ENCODE assay signal across 9 mouse cellular contexts in the genomic region with DNA sequence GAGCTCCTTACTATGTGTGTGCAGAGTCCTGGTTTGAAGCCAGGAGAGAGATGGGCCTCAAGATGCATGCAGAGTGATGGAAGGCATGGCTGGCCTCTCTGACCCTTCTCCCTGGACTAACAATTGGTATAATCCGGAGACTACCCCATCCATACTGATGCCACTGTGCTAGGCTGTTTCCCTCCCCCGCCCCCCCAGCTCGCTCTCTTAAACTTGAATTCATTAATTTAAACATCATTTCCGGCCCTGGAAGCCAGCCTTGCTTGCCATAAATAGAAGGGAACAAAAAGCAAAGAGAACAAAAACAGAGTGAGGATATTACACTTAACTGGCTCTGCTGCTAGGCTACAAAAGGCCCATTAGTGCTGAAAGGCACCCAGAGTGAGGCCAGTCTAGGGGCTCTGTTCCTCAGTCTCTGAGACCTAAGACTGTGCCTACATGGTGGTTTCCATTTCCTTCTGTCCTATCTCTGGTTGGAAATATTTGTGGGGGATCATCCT. TPM values are rescaled to one million over a fixed set of nuclear protein-coding genes. Genes with fewer than 3 reads are reported as not detected.
DNase-seq lines count a peak whose midpoint lies in the region; ATAC-seq lines count a peak whose summit lies in the region.
"Had no signal": no experiment of that assay in that cellular context is flagged by ENCODE, and none has a peak within 500 bp of the region (broad histone marks: within the 10 kb centered on the region; RNA-seq: fewer than 3 reads in every experiment).

No protein-coding gene starts in this region.

- H3K9me3 ChIP-seq in heart, embryonic 12.5 days (replicated peaks): no peaks in the 10 kb centered on the region
- H3K9me3 ChIP-seq in midbrain, embryonic 14.5 days (ENCODE audit: control insufficient read depth, low read length): no peaks in the 10 kb centered on the region

- peak; percentile 33 for DNase-seq in right cerebral cortex, adult 18-20 months
- no peak for DNase-seq in right cerebral cortex, postnatal 14 days
- DNase-seq in kidney, postnatal 14 days: peak; percentile 56
- DNase-seq in midbrain, embryonic 14.5 days: peak; percentile 39
- no peak for DNase-seq in thymus, postnatal 36 days
- DNase-seq in cerebellum, adult 11 months: no peak
- DNase-seq in urinary bladder, postnatal 25 days (ENCODE audit: low spot score): no peak

- H3K4me1 ChIP-seq in heart, embryonic 12.5 days (replicated peaks): peaks cover 42% of the 10 kb centered on the region
- peaks cover 14% of the 10 kb centered on the region; the same call in 1 of the 2 replicates for H3K4me1 ChIP-seq in midbrain, embryonic 14.5 days (ENCODE audit: control insufficient read depth, insufficient read depth, low read length)

- H3K4me2 ChIP-seq in heart, embryonic 12.5 days: peak overlapping the region; percentile 3; the same call in 1 of the 2 replicates
- no peak overlapping the region; the same call in 1 of the 2 replicates for H3K4me2 ChIP-seq in midbrain, embryonic 14.5 days (ENCODE audit: low read length)

- H3K4me3 ChIP-seq in heart, embryonic 12.5 days: no peak overlapping the region
- no peak overlapping the region for H3K4me3 ChIP-seq in midbrain, embryonic 14.5 days (replicated peaks; ENCODE audit: low read depth, low read length)

- no peak; the same call in 1 of the 2 replicates for ATAC-seq in heart, embryonic 12.5 days (ENCODE audit: insufficient number of reproducible peaks, low FRiP score)
- ATAC-seq in midbrain, embryonic 14.5 days (ENCODE audit: low FRiP score, low TSS enrichment): no peak

- 55% methylated on average over 4 of the region's 4 CpGs for WGBS in heart, embryonic 12.5 days
- 20% methylated on average over 4 of the region's 4 CpGs for WGBS in midbrain, embryonic 14.5 days

- peak overlapping the region; percentile 71 for H3K27ac ChIP-seq in heart, embryonic 12.5 days (ENCODE audit: poor library complexity, severe bottlenecking)
- H3K27ac ChIP-seq in midbrain, embryonic 14.5 days (replicated peaks; ENCODE audit: low read depth, low read length): peak overlapping the region; percentile 77

- H3K9ac ChIP-seq in heart, embryonic 12.5 days: no peak overlapping the region
- no peak overlapping the region for H3K9ac ChIP-seq in midbrain, embryonic 14.5 days (replicated peaks; ENCODE audit: low read length)

- no peaks in the 10 kb centered on the region for H3K36me3 ChIP-seq in heart, embryonic 12.5 days
- 0 out of 2 replicates have a peak, but pooled peaks cover 6% of the 10 kb centered on the region for H3K36me3 ChIP-seq in midbrain, embryonic 14.5 days (ENCODE audit: control insufficient read depth, insufficient read depth, low read length)

- no peaks in the 10 kb centered on the region for H3K27me3 ChIP-seq in heart, embryonic 12.5 days (replicated peaks)
- H3K27me3 ChIP-seq in midbrain, embryonic 14.5 days (ENCODE audit: control insufficient read depth, insufficient read depth, low read length): no peaks in the 10 kb centered on the region
- H3K27me3 ChIP-seq: Patski had no signal

RNA-seq across cellular contexts. Expression of a gene that starts 9.0 kb away (rescaled TPM):
- polyA plus RNA-seq in heart, embryonic 12.5 days (2016; fragmentation: Nextera tagmentation; extraction: Ambion mirVana): 18.1 and 18.9 TPM in 2 replicates
- polyA plus RNA-seq in midbrain, embryonic 14.5 days (2014; fragmentation: Nextera tagmentation; extraction: Ambion mirVana): 18.0 and 28.3 TPM in 2 replicates

RNA-seq across cellular contexts. Expression of a gene that starts 24.6 kb away (rescaled TPM):
- 1.2 TPM in 2 replicates for polyA plus RNA-seq in heart, embryonic 12.5 days (2016; fragmentation: Nextera tagmentation; extraction: Ambion mirVana)
- 4.9 and 6.5 TPM in 2 replicates for polyA plus RNA-seq in midbrain, embryonic 14.5 days (2014; fragmentation: Nextera tagmentation; extraction: Ambion mirVana)

RNA-seq across cellular contexts. Expression of a gene that starts 30.9 kb away (rescaled TPM):
- polyA plus RNA-seq in heart, embryonic 12.5 days (2016; fragmentation: Nextera tagmentation; extraction: Ambion mirVana): 71.8 and 81.4 TPM in 2 replicates
- polyA plus RNA-seq in midbrain, embryonic 14.5 days (2014; fragmentation: Nextera tagmentation; extraction: Ambion mirVana): 86.2 and 90.8 TPM in 2 replicates

Comparison
In these comparisons a context has a peak if more than half of its experiments do, and no peak if none do; other contexts are left out.
1. DNase-seq: peak in right cerebral cortex, adult 18-20 months (single experiment), kidney, postnatal 14 days (single experiment) and midbrain, embryonic 14.5 days (single experiment); none in right cerebral cortex, postnatal 14 days (single experiment), thymus, postnatal 36 days (0 of 2), cerebellum, adult 11 months (single experiment) and urinary bladder, postnatal 25 days (single experiment).